Mouse (Mus musculus): ENCODE data around the gene Det1. TPM values are rescaled to one million over a fixed set of nuclear protein-coding genes. Genes with fewer than 3 reads are reported as not detected.

The Det1 gene
- polyA plus RNA-seq (2014; fragmentation: Nextera tagmentation; extraction: Ambion mirVana) = 23.5 TPM in 2 replicates

DNA sequence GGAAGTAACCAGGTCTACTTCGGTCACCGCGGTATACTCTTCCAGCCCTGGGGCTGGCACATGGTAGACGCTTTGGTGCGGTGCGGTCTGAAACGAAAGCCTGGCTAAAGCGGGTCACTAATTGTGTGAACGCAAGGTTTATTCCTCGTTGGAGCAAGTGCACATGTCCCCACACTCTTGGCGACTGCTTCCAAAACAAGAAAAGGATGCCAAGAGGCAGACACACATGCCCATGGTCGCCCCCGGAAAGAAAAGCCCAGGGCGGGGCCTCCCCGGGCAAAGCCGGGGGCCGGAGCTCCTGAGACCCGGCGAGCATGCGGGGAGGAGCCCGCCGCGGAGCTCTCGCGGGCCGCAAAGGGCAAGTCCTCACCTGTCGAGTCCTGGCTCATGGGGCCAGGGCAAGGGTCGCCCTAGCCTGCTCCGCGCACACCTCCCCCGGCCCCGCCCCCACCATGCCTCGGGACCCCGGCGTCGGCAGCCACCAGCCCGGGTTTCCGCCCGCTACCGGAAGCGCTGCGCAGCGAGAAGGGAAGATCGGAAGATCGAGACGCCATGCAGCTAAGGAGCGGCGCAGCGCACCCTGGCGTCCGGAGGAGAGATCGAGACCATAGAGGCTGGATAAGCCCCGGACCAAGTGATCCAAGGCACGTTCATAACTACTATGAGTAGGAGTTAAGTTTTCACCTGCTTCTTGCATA lies at the start of gene Det1:
Gene Det1, minus strand, starts transcription at position 527 of the 698 bp plus-strand sequence.
- no peaks in the 10 kb centered on the region for H3K4me1 ChIP-seq (ENCODE audit: control insufficient read depth, insufficient read depth, low read length)
- H3K4me2 ChIP-seq (ENCODE audit: low read depth, severe bottlenecking) = peak within 1 kb of the TSS; percentile 36
- H3K4me3 ChIP-seq (ENCODE audit: low read depth, low read length) = peak within 1 kb of the TSS; percentile 71
- no peak within 1 kb of the TSS for H3K27ac ChIP-seq (replicated peaks; ENCODE audit: low read depth, low read length)
- peaks cover 4% of the 10 kb centered on the region; the same call in 1 of the 2 replicates for H3K36me3 ChIP-seq (ENCODE audit: control insufficient read depth, insufficient read depth, low read length)
- ATAC-seq (ENCODE audit: insufficient number of reproducible peaks, low FRiP score, low TSS enrichment, low read depth) (peak; percentile 91), DNase-seq (ENCODE audit: low spot score) (peak; percentile 94)
- no peaks in the 10 kb centered on the region for H3K27me3 ChIP-seq (ENCODE audit: control insufficient read depth, insufficient read depth, low read length)
- peak within 1 kb of the TSS; percentile 83 for H3K9ac ChIP-seq (ENCODE audit: low read length)
- under 1% methylated on average over 54 of the region's 54 CpGs for WGBS
- H3K9me3 ChIP-seq (ENCODE audit: control insufficient read depth, low read length) = no peaks in the 10 kb centered on the region

DNA sequence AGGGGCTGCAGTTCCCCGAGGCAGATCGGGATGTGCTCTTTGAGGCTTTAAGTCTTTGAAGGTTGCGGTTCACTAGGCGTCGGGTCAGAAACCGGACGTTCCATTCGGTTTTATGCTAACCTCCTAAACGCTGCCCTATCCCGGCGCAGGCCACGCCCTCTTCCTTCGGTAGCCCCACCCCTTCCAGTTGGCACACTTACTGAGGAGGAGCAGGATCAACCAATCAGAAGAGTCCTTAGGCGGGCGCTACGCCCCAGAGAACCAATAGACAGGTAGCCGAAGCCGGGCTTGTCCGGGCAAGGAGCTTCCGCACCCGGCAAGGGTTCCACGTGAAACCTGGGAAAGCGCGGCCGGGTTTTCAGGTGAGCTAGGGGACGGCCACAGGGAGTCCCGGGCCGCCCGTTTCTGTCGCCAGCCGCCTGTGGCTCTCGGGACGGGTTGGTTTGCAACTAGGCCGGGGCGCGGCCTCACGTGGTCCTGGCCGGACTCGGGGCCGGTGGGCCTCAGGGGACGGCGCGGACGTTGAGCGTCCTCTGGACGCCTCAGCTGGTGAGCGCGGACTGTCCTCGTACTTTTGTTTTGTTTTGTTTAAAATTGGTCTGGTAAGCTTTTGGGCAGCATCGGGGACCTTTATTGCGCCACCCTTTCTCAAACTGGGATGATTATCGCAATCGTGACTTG lies 48.7 kb upstream of the Det1 start, which contains the start of gene Aen:
Gene Aen, plus strand, starts transcription at position 202 of the 681 bp plus-strand sequence.
- no peaks in the 10 kb centered on the region for H3K9me3 ChIP-seq (ENCODE audit: control insufficient read depth, low read length)
- peaks cover 7% of the 10 kb centered on the region; the same call in 1 of the 2 replicates for H3K4me1 ChIP-seq (ENCODE audit: control insufficient read depth, insufficient read depth, low read length)
- peak within 1 kb of the TSS; percentile 84 for H3K4me2 ChIP-seq (ENCODE audit: low read depth, severe bottlenecking)
- ATAC-seq (ENCODE audit: insufficient number of reproducible peaks, low FRiP score, low TSS enrichment, low read depth) = peak; percentile 99
- peak; percentile 98 for DNase-seq (ENCODE audit: low spot score)
- H3K27ac ChIP-seq (replicated peaks; ENCODE audit: low read depth, low read length) = no peak within 1 kb of the TSS
- no peaks in the 10 kb centered on the region; the same call in 1 of the 2 replicates for H3K36me3 ChIP-seq (ENCODE audit: control insufficient read depth, insufficient read depth, low read length)
- peak within 1 kb of the TSS; percentile 68 for H3K9ac ChIP-seq (ENCODE audit: low read length)
- 1% methylated on average over 53 of the region's 53 CpGs for WGBS
- peak within 1 kb of the TSS; percentile 75 for H3K4me3 ChIP-seq (ENCODE audit: low read depth, low read length)
- no peaks in the 10 kb centered on the region for H3K27me3 ChIP-seq (ENCODE audit: control insufficient read depth, insufficient read depth, low read length)

DNA sequence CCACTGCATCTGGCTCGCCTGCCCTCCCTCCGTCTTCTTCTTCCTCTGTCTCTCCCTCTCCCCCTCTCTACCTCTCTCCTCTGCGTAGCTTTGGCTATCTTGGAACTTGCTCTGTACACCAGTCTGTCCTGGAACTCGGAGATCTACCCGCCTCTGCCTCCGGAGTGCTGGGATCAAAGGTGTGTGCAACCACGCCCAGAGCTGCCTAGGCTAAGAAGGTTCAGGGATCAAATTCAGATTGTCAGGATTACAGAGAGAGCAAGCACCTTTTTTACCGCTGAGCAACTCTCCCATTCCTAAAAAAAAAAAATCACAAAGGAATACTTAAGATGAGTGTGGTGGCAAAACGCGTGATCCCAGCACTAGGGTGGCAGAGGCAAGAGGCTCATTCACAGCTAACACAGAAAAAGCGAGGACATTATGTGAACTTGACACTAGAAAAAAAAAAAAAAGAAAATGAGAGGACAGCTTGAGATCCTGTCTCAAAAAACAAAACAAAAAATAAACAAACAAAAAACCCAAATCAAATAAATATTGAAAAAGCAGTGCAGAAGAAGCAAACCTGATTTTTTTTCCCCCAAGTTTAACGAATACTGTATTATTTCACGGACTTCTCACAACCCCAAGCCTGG lies 48.1 kb upstream of the Det1 start:
- Histone ChIP-seq H3K4me3 (ENCODE audit: low read depth, low read length) (peak overlapping the region; percentile 75), H3K9me3 (ENCODE audit: control insufficient read depth, low read length) (no peaks in the 10 kb centered on the region), H3K4me1 (ENCODE audit: control insufficient read depth, insufficient read depth, low read length) (peaks cover 7% of the 10 kb centered on the region; the same call in 1 of the 2 replicates), H3K4me2 (ENCODE audit: low read depth, severe bottlenecking) (peak overlapping the region; percentile 38; the same call in 1 of the 2 replicates), H3K9ac (ENCODE audit: low read length) (no peak overlapping the region), H3K27ac (replicated peaks; ENCODE audit: low read depth, low read length) (no peak overlapping the region), H3K27me3 (ENCODE audit: control insufficient read depth, insufficient read depth, low read length) (no peaks in the 10 kb centered on the region), H3K36me3 (ENCODE audit: control insufficient read depth, insufficient read depth, low read length) (no peaks in the 10 kb centered on the region; the same call in 1 of the 2 replicates)
- ATAC-seq (ENCODE audit: insufficient number of reproducible peaks, low FRiP score, low TSS enrichment, low read depth) = no peak
- no peak for DNase-seq (ENCODE audit: low spot score)
- WGBS = 56% methylated on average over 13 of the region's 13 CpGs

DNA sequence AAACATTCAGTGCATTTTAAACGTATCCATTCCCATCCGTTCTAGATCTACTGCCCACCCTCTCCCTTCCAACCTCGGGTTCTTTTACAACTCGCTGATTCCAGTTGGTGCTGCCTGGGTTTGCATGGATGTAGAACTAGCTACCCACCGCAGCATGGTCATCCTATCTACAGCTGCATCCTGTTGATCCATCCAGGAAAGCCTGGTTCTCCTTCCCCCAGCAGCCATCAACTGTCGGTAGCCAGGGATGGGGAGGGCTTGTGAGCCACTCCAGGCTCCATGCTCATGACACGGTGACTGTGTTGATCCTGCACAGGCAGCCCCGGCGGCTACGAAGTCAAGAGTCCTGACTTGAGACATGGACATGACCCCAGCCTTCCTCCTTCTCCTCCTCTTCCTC lies 46.9 kb upstream of the Det1 start:
- Histone ChIP-seq H3K4me3 (ENCODE audit: low read depth, low read length) (no peak overlapping the region), H3K9me3 (ENCODE audit: control insufficient read depth, low read length) (no peaks in the 10 kb centered on the region), H3K4me1 (ENCODE audit: control insufficient read depth, insufficient read depth, low read length) (peaks cover 7% of the 10 kb centered on the region; the same call in 1 of the 2 replicates), H3K27me3 (ENCODE audit: control insufficient read depth, insufficient read depth, low read length) (no peaks in the 10 kb centered on the region), H3K27ac (replicated peaks; ENCODE audit: low read depth, low read length) (no peak overlapping the region), H3K4me2 (ENCODE audit: low read depth, severe bottlenecking) (no peak overlapping the region), H3K36me3 (ENCODE audit: control insufficient read depth, insufficient read depth, low read length) (no peaks in the 10 kb centered on the region; the same call in 1 of the 2 replicates), H3K9ac (ENCODE audit: low read length) (no peak overlapping the region)
- ATAC-seq (ENCODE audit: insufficient number of reproducible peaks, low FRiP score, low TSS enrichment, low read depth) (no peak), DNase-seq (ENCODE audit: low spot score) (no peak)
- 90% methylated on average over 10 of the region's 10 CpGs for WGBS

DNA sequence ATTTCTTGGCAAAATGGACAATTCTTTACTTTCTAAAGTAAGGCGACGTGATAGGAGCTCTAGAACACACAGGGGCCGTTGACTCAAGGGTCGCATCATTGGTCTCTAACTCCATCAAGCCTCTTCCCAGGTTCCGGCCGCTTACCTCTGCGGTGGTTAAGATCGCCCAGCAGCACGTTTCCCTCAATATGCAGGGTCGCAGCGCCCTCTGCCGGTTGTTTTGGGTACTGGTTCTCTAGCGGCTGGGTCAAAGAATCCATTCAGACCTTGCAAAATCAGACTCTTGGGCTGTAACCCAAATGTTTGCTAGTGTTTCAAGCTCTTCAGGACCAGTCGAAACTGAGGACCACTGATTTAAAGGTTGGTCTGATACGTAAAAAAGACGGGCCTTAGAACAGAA lies 43.6 kb upstream of the Det1 start:
- DNase-seq (ENCODE audit: low spot score) = peak; percentile 97
- H3K36me3 ChIP-seq (ENCODE audit: control insufficient read depth, insufficient read depth, low read length) = no peaks in the 10 kb centered on the region
- peaks cover 9% of the 10 kb centered on the region; the same call in 1 of the 2 replicates for H3K4me1 ChIP-seq (ENCODE audit: control insufficient read depth, insufficient read depth, low read length)
- H3K9me3 ChIP-seq (ENCODE audit: control insufficient read depth, low read length) = no peaks in the 10 kb centered on the region
- no peaks in the 10 kb centered on the region for H3K27me3 ChIP-seq (ENCODE audit: control insufficient read depth, insufficient read depth, low read length)
- no peak overlapping the region for H3K27ac ChIP-seq (replicated peaks; ENCODE audit: low read depth, low read length)
- no peak for ATAC-seq (ENCODE audit: insufficient number of reproducible peaks, low FRiP score, low TSS enrichment, low read depth)
- H3K4me2 ChIP-seq (ENCODE audit: low read depth, severe bottlenecking) = no peak overlapping the region
- no peak overlapping the region for H3K9ac ChIP-seq (ENCODE audit: low read length)
- no peak overlapping the region for H3K4me3 ChIP-seq (ENCODE audit: low read depth, low read length)
- WGBS = 5% methylated on average over 16 of the region's 16 CpGs

DNA sequence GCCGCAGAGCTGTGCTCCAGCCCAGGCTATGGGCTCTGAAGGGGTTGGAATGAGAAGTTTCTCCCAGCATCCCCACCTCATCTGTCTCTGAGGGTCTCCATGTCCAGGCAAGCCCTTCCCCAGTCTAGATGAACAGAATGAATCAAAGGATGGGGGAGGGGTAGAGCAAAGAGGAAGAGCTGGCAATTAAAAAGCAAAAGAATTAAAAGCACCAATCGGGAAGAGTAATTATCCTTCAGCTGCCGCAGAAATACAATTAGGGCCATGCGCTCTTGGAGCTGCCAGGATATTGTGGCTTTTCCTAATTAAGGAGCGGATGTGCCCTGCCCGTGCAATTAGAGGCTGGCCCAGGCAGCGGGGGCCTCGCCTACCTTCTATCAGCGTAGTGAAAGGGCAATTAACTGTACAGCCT lies 40.4 kb upstream of the Det1 start:
- DNase-seq (ENCODE audit: low spot score) = peak; percentile 60
- ATAC-seq (ENCODE audit: insufficient number of reproducible peaks, low FRiP score, low TSS enrichment, low read depth) = no peak
- Histone ChIP-seq H3K9me3 (ENCODE audit: control insufficient read depth, low read length) (no peaks in the 10 kb centered on the region), H3K4me2 (ENCODE audit: low read depth, severe bottlenecking) (no peak overlapping the region), H3K36me3 (ENCODE audit: control insufficient read depth, insufficient read depth, low read length) (no peaks in the 10 kb centered on the region), H3K9ac (ENCODE audit: low read length) (no peak overlapping the region), H3K27me3 (ENCODE audit: control insufficient read depth, insufficient read depth, low read length) (peaks cover 10% of the 10 kb centered on the region), H3K4me1 (ENCODE audit: control insufficient read depth, insufficient read depth, low read length) (peaks cover 16% of the 10 kb centered on the region; the same call in 1 of the 2 replicates), H3K27ac (replicated peaks; ENCODE audit: low read depth, low read length) (no peak overlapping the region), H3K4me3 (ENCODE audit: low read depth, low read length) (no peak overlapping the region)
- 14% methylated on average over 9 of the region's 9 CpGs for WGBS

DNA sequence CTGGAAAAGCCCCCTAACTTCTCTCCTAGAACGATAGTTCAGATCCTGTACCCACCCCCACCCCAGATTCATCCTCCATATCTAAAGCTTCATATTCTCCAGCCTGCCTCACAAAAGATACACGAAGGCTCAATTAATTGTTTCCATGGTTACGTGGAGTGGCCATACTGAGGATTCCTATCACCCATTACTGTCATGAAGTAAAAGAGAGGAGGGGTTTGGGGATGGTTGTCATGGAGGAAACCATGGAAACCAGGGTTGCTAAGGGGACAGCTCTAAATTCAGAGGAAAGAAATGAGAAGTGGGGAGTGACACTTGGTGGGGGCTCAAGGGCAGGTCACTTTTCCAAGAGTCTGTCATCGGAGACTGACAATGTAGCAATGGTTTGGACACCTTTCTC lies 39.4 kb upstream of the Det1 start:
- DNase-seq (ENCODE audit: low spot score) (no peak), ATAC-seq (ENCODE audit: insufficient number of reproducible peaks, low FRiP score, low TSS enrichment, low read depth) (no peak)
- Histone ChIP-seq H3K4me1 (ENCODE audit: control insufficient read depth, insufficient read depth, low read length) (peaks cover 16% of the 10 kb centered on the region; the same call in 1 of the 2 replicates), H3K9me3 (ENCODE audit: control insufficient read depth, low read length) (no peaks in the 10 kb centered on the region), H3K9ac (ENCODE audit: low read length) (no peak overlapping the region), H3K4me3 (ENCODE audit: low read depth, low read length) (no peak overlapping the region), H3K4me2 (ENCODE audit: low read depth, severe bottlenecking) (no peak overlapping the region), H3K27ac (replicated peaks; ENCODE audit: low read depth, low read length) (no peak overlapping the region), H3K27me3 (ENCODE audit: control insufficient read depth, insufficient read depth, low read length) (peaks cover 15% of the 10 kb centered on the region), H3K36me3 (ENCODE audit: control insufficient read depth, insufficient read depth, low read length) (no peaks in the 10 kb centered on the region)
- WGBS = 84% methylated on average over 4 of the region's 4 CpGs

DNA sequence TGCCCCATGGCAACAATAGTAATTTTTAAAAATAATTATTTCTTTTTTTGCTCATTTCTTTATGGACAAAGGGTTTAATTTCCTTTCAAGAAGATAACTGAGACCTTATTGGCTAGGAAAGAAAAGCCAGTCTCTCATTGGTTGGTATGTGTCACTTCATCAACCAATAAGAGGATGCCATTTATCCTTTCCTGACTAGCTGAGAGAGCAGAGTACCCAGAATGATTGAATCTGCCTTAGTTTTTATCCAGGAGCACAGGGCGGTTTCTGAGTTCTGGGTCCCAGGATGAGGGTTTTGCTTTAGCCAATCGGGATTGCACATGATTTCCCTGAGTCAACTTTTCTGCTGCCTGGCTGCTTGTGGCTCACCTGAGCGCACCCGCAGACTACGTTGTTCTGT lies 38.3 kb upstream of the Det1 start:
- no peak for ATAC-seq (ENCODE audit: insufficient number of reproducible peaks, low FRiP score, low TSS enrichment, low read depth)
- H3K4me2 ChIP-seq (ENCODE audit: low read depth, severe bottlenecking) = no peak overlapping the region
- 80% methylated on average over 5 of the region's 5 CpGs for WGBS
- no peak overlapping the region for H3K27ac ChIP-seq (replicated peaks; ENCODE audit: low read depth, low read length)
- no peaks in the 10 kb centered on the region for H3K9me3 ChIP-seq (ENCODE audit: control insufficient read depth, low read length)
- H3K36me3 ChIP-seq (ENCODE audit: control insufficient read depth, insufficient read depth, low read length) = no peaks in the 10 kb centered on the region
- no peak overlapping the region for H3K9ac ChIP-seq (ENCODE audit: low read length)
- peaks cover 19% of the 10 kb centered on the region for H3K27me3 ChIP-seq (ENCODE audit: control insufficient read depth, insufficient read depth, low read length)
- H3K4me1 ChIP-seq (ENCODE audit: control insufficient read depth, insufficient read depth, low read length) = peaks cover 16% of the 10 kb centered on the region; the same call in 1 of the 2 replicates
- no peak for DNase-seq (ENCODE audit: low spot score)
- no peak overlapping the region for H3K4me3 ChIP-seq (ENCODE audit: low read depth, low read length)

Measured in limb, embryonic 11.5 days (tissue).